Mouse (Mus musculus): ENCODE results near the gene Mios.
A peak's percentile ranks its signal among the peaks of the same experiment; 100 is the strongest.

Mios gene

DNA sequence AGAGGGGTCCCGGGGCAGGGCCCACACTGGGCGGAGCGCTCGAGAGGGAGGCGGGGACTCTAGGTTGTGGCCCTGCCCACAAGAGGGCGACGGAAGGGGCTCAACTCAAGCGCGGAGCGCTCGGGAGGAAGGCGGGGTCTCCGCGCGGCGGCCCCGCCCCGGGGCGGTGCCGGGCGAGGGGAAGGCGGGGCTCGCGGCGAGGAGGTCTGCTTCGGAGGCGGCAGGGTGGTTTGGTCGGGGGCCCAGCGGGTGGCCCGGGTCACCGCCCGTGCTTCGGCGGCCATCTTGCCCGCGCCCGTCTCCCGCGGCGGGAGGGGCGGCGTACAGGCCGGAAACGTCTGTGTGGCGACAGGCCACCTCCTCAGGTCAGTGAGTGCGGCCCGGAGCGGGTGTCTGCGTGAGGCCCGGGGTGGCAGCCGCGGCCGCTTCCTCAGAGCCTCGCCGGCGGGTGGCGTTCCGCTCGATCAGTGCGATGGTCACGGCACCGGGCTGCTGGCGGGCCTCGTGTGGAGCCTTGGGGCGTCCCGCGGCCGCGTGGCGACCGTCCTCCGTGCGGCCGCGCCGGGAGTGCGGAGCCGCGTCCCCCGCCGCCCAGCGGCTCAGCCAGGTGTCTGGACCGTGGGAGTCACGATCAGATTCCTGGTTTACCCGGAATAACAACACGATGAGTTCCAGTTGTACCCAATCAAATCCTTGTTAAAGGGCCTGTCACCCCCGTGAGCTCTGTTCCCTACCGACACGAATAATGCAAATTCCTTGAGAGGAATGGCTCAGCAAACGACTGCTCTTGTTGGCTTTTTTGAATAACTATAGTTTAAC is at the start of gene Mios:
Mios (plus strand) TSS at position 176 of the 819 bp plus-strand sequence.
- peak; percentile 95 for ATAC-seq (ENCODE audit: low TSS enrichment)

DNA sequence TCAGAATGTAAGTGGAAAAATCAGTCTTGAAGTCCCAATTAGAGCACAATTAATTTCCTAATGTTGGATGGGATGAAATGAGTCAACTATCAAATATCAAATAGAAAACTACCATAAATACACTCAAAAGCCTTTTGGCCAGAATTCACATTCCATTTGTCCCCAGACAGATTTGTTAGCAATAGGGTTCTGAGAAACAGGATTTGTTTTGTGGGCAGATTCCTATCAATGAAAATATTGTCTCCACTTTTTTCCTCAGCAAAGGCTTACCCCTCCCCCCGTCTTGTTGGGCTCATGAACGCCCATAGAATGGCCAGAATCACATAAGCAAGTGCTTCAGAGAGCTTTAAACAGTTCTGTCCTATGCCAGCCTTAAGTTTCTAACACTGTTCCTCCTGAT is 49.0 kb upstream of the Mios start:
- no peak for ATAC-seq (ENCODE audit: low TSS enrichment)

DNA sequence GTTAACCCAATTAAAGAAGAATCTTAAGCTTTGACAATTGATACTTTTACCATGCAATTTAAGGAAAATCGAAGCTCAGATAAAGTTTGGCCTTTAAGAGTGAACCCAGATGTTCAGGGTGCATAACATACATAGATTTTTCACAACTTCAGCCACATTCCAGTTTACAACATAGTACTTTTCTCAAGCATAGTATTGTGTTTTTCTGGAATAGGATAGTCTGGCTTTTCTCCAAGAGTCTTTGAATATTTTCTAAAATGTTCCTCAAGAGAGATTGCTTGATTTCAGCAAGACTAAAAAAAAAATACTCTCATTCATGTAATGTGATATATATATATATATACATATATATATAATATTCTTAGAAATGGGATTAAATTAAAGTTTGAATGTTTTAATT is 44.3 kb upstream of the Mios start:
- no peak for ATAC-seq (ENCODE audit: low TSS enrichment)

DNA sequence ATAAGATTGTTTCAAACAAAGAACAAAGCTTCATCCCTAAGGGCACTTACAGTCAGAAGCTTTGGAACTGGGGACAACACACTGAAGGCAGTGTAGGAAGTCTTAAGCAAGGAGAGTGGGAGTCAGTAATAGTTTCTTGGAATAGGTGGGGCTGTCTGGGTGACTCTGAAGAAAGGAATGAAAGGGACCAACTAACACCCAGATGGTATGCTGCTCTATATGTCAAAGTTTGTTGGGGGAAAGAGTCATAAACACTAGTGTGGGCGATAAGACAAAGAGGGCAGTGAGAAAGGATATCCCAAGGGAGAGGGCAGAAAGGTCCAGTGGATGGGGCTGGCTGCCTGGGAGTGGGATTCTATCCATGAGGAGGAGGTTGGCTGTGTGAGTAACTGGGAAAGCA is 36.9 kb upstream of the Mios start:
- ATAC-seq (ENCODE audit: low TSS enrichment): no peak

DNA sequence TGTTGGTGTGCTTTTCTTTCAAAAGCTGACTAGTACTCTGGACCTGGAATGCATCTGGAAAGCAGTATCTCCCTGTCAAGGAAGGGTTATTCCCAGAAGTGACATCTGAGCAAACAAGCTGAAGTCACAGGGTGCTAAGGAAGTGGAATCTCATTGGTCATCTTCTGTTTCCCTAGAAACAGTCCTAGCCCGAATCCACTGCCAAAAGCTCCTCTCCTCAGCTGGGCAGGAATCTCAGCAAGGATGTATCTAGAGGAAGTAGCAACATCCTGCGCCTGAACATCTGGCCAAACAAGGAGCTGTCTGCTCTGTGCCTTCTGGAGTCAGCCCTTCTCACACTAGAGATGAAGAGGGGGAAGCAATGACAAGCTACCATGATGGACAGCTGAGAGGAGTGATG is 35.0 kb upstream of the Mios start:
- ATAC-seq (ENCODE audit: low TSS enrichment): peak; percentile 38

DNA sequence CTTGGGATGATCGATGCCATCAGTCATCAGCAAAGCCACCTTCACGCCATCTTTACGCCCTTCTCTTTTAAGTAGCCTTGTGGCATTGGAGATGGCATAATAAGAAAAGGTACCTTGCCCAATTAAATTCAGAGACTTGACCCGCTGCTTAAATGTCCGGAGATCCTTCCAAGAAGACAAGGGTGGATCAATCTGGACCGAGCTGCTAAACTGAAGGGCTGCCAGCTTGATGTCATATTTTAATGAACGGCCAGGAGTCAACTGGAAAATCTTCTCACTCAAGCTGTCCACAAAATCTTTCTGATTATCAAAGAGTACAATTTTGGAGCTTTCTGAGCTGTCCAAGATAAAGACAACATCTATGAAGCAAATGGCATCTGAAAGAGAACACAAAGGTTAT is 33.7 kb upstream of the Mios start:
- ATAC-seq (ENCODE audit: low TSS enrichment): no peak

DNA sequence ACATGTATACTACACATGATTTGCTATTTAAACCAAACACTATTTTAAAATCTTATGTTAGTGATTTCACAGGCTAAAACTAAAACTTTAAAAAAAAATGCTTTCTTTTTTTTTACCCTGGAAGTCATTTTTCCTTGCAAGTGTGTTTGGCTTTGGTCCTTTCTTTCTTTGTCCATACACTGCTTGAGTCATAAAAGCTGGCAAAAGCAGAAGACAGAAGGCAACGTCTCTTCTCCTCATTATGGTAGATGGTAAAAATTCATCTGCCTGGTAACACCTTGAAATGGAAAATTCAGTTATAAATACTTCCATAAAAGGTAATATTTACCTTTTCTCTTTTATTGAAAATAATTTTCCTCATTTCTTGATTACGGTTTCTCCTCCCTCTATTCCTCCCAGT is 32.9 kb upstream of the Mios start:
- ATAC-seq (ENCODE audit: low TSS enrichment): peak; percentile 66

DNA sequence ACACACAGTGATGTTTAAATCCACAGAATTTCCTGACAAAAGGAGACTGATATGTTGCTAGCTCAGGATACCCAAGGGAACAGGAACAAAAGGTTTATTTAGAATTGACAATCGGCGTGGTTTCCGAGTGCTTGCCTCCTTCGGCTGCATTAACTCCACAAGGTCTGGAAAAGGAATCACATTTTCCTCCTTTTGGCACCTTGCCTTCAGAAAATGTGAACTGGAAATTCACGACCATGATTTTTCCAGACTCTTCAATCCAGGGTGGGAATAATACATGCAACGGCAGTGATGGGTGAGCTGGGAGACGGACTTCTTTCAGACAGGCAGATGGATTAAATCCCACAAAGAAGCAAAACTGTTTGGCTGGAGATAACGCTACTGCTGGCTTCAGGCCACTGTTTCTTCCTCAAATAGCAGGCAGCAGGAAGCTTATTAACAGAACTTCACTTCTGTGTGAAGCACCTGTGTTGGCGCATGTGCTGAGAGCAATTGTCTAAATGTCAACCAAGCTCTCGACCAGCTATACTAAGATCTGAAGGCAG is 30.6 kb upstream of the Mios start:
- peak; percentile 48 for ATAC-seq (ENCODE audit: low TSS enrichment)

DNA sequence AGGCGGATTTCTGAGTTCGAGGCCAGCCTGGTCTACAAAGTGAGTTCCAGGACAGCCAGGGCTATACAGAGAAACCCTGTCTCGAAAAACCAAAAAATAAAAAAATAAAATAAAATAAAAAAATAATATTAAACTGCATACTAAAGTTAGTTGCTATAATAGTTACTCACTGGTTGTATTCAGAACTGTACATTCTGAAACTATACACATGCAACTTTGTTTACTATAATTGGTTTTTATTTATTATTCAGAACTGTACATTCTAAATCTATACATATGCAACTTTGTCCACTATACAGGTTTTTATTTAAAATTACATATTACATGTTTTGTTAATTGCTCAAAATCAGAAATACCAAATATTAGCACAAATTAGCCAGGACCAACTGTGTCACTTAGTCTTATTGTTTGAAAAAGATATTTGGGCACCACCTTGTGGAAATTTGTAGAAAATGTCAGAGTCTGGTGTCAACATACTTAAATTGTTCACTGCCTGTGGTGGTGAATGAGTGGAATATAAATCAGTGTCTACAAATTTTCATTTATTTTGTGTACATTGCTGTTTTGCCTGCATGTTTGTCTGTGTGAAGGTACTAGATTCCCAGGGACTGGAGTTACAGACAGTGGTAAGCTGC is 20.3 kb upstream of the Mios start:
- ATAC-seq (ENCODE audit: low TSS enrichment): peak; percentile 74

DNA sequence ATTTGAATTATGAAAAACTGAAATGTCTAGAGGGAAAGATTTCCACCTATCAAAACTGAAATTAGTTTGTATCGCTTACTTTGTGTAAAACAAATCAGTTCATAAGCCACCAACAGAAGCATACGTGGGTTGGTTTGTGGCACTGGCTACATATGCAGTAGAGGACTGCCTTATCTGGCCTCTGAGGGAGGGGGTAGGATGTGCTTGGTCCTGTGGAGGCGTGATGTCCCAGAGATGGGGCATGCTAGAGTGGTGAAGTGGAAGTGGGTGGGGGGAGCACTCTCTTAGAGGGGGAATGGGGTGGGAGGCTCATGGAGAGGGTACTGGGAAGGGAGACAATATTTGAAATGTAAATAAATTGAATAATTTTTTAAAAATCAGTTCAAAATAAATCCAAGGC is 19.1 kb upstream of the Mios start:
- no peak for ATAC-seq (ENCODE audit: low TSS enrichment)

DNA sequence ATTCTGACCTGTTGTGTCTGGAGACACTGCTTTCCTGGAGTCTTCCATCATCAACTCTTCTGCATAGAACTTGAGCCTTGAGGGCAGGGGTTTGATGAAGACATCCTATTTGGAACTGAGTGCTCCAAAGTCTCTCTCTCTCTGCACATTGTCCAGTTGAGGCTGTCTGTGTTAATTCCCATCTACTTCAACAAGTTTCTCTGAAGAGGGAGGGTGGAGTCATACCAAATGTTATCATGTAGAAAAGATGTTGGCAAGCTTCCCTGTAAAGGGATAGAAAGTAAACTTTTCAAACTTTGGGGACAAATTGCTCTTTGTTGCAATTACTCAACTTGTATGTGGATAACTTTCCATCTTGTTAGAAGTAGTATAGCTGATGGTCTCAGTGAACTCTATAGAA is 16.5 kb upstream of the Mios start, which contains the start of gene Col28a1:
Col28a1 (minus strand) TSS at position 101 of the 400 bp plus-strand sequence.
- no peak for ATAC-seq (ENCODE audit: low TSS enrichment)

DNA sequence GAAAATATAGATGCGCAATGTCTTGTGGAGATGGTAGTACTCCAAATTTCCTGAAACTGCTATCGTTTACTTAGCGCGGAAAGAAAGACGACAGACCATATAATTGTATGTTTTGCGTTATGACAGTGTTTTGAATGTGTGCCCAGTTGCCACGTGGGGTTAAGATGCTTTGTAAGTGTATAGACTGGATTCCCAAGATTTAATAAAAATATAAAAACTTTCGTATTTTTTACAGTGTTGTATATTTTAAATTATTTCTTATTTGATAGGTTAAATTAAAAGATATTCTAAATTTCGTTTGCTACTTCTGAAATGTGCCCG is 804 bp downstream of the Mios start:
- no peak for ATAC-seq (ENCODE audit: low TSS enrichment)

DNA sequence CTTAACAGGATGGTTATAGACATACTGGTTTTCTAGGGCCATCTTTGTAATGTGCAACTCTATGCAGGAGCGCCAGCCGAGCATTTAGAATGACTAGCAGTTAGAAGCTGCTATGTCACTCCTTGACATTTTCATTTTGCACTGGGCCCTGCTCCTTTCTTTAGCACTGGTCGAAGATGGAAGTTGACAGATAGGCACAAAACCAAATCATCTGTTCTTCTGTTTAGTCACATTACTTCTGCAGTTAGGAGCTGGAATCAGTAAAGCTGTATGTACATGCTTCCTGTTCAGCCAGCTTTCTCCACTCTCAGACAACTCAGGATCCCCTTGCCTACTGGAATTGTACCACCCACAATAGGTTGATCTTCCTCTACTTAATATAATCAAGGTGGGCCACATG is 1.6 kb downstream of the Mios start:
- ATAC-seq (ENCODE audit: low TSS enrichment): no peak

DNA sequence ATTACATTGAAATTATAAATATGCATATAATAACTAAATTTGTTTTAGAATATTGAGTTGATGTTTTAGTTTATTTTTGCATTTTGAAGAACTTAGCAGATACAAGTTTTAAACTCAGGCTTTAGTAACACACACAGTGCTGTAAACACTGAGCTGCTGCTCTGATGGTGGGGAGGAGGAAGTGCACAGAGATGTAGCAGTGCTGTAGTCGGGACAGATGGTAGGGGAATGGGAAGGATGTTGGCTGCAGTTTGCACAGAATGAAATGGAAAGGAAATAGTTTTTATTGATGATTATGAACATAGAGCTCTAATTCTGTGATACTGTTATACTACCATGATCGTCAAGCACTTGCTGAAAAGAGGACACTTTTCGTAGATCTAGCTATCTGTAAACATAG is 18.0 kb downstream of the Mios start:
- peak; percentile 72 for ATAC-seq (ENCODE audit: low TSS enrichment)

DNA sequence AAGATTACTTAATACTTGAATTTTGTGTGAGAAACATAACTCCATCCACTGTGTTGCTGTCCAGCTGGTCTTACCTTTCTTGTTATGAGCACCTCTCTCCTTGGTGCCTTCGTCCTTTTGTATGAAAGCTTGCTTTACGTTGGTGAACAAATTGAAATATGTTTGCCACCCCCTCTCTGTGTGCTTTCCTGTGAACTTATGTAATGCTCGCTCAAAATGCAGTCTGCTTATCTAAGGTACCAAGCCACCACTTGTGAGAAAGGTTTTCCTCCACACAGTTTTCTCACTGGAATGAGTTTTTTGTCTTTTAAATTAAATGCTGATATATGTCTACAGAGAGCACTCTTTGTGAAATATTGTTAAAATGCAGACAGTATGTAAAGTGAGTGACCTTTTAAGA is 19.6 kb downstream of the Mios start:
- ATAC-seq (ENCODE audit: low TSS enrichment): peak; percentile 83

DNA sequence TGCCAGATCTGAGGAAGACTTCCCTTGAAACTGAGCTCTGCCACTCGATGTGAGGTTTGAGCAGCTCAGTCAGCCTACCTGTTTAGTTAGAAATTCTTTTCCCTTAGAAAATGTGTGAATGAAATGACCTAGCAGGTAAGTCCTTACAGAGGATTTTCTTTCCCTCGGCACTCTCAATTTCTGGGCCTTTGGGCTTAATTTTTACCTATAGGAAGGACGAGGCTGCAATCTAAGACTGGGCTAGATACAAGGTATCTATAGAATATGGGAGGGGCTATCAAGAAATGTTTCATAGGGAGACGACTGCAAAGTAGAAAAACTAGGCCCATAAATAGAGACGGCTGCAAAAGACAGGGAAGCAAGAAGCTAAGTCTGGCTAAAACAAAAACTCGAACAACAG is 49.3 kb downstream of the Mios start:
- ATAC-seq (ENCODE audit: low TSS enrichment): no peak

DNA sequence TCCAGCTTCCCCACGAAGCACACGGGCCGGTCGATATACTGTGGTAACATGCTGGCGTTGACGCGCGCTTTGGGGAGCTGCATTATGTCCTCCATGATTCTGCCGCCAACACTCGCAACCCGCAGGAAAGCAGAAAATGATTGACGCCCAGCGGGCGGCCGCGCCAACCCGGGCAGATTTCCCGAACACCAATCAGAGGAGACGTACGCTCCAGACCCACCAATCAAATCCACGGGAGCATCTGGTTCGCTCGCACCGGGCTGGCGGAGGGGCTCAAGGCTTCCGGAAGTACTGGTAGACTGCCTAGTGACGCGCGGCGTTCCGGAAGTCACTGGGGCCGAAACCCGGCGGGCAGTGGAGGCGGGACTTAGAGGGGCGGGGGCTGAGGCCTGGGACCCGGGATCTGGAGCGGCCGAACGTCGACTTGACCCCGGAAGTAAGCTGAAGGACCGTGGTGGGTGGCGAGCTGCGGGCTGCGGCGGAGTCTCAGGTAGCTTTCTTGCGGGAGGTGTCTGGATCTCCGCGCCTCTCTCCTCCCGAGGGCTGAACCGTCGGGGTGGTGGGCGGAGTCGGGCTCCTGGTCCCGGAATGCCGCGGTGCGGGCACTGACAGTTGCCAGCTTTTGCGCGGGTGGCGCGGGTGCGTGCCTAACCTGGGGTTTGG is 50.1 kb downstream of the Mios start, which contains the start of the genes Rpa3, Umad1 and Gm45062:
Rpa3 (minus strand) TSS at position 170 of the 663 bp plus-strand sequence.
Umad1 (plus strand) TSS at position 285 of the 663 bp plus-strand sequence.
Gm45062 (plus strand) TSS at position 447 of the 663 bp plus-strand sequence.
- ATAC-seq (ENCODE audit: low TSS enrichment): peak; percentile 98

DNA sequence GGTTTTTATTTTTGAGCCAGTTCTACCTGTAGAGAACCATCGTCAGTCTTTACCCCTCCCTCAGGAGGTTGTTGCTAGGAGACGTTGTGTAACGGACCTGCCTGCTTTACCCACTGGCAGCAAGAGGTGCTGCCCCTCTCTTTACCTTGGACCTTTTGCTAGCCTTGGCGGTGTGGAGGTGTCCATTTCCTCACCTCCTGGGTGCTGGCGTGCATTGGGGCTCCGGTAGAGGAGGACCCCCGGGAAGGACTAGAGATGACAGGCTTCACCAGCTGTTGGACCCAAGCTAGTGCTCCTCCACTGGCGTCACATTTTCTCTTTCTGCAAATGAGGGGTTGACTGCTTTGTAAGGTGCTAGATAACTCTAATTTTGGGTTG is 50.6 kb downstream of the Mios start:
- ATAC-seq (ENCODE audit: low TSS enrichment): peak; percentile 60

DNA sequence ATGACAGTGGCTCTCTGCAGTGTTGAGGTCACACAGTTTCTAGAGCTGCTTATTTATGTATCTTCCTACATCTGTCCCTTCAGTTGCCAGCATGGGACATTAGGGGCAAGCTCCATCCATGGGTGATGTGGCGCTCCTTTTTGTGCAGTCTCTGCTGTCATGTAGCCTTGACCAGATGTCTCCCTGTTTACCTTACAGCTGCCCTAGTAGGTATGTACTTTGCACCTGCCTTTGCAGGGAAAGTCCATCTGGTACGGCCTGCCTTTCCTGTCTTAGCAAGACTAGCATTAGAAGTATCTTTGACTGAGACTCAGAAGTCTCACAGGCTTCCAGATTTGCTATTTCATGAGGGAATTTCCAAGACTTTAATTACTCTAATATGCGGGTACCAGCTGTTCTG is 62.0 kb downstream of the Mios start:
- ATAC-seq (ENCODE audit: low TSS enrichment): no peak

DNA sequence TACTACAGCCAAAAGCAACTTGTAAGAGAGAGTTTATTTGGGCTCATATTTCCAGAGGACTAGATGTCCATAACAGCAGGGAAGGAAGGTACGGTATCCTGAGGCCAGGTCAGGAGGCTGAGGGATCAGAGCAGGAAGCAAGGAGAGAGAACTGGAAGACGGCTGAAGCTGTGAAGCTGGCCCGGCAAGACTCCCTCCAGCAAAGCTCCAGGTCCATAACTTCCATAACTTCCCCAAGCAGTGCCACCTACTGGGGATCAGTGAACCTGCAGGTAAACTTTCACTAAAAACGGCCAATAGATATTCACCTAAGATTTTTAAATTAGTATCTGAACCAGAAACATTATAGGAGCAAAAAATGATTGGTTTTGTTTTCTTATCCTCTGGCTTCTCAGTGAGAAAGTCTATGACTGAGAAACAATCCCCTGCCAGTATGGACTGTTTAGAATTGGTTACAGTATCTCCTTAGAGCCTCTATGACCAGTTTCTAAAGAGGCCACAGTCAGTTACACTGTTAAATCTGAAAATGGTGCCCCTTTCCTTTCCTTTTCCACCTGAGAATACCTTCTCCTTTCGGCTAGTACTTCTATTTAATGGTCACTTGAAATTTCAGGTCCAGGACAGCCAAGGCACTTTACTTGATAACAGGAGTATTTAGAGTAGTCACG is 65.5 kb downstream of the Mios start:
- peak; percentile 38 for ATAC-seq (ENCODE audit: low TSS enrichment)

DNA sequence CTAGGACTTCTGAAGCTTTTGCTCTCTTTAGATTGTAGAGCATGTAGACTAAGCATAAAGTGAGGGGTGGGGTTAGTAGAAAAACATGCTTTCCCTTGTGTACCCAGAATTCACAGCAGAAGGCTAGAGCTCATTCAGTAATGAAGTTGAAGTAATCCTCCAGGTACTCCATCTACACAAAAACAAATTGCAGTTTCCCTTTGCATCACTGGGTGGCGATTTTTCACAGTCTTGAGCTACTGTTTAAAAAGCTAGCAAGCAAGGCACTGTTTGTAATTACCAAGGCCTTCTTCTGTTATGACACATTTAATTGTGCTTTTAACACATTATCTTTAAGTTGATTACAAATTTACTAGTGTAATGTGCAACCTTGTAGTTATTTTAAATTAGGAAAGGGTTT is 66.1 kb downstream of the Mios start:
- peak; percentile 95 for ATAC-seq (ENCODE audit: low TSS enrichment)

DNA sequence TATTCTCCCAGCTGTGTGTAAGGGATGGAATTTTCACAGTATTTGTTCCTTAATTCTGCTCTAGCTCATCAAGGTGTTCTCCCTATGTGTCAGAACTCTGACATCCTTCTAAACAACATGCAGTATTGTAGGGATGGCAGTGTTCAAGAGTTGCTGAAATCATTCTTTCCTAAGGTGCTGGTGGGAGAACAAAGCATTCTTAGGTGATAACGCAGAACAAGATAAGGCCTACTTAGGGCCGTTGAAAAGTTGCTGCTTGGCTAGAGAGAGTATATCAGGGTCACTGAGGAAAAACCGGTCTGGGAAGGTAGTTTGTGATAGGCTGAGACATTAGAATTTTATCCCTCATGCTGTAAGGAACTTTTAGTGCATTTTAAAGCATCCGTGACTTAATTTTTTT is 67.4 kb downstream of the Mios start:
- no peak for ATAC-seq (ENCODE audit: low TSS enrichment)
